Mouse (Mus musculus) left cerebral cortex, postnatal 4 days (tissue): Measurements from ENCODE around the gene Snx19. TPM values are rescaled to one million over a fixed set of nuclear protein-coding genes. Genes with fewer than 3 reads are reported as not detected.

Experiments used
- DNase-seq: peaks from one replicate; pipeline ENCODE4 v3.0.0-alpha.2; 2022
- intact Hi-C: fragments of 180-260 bp; cut with DNase I; formaldehyde crosslinking; loops from one replicate; pipeline ENCODE4 v1.15.1; 2025
- total RNA-seq, 2 experiments: library from RNA; stranded (reverse); gene quantifications; 2 replicates each; pipeline ENCODE4 v1.2.3; 2021

Snx19 gene
- total RNA-seq, result 10 to 100 TPM; 28.6 to 31.6 TPM

GRCm38 (mm10) chr9:30426882-30427632 lies at the start of gene Snx19:
Gene Snx19, plus strand, starts transcription at chr9:30427108.
- DNase-seq, result peak; percentile 95
- intact Hi-C loops, result loop anchor here (10.0 kb wide), 1 partner anchor 762 kb away; no protein-coding TSS in a partner anchor

GRCm38 (mm10) chr9:30400771-30401170 lies 26.1 kb upstream of the Snx19 start:
- DNase-seq, result peak; percentile 33
- intact Hi-C loops, result no loop called here

- intact Hi-C loops, result loop anchor here (10.0 kb wide), 1 partner anchor 758 kb away; no protein-coding TSS in a partner anchor
- peak; percentile 62 for DNase-seq
Measured at GRCm38 (mm10) chr9:30422940-30423339, 4.0 kb upstream of the Snx19 start.

GRCm38 (mm10) chr9:30425178-30425577 lies 1.7 kb upstream of the Snx19 start:
- intact Hi-C loops, result loop anchor here (10.0 kb wide), 1 partner anchor 760 kb away; no protein-coding TSS in a partner anchor
- DNase-seq, result peak; percentile 85

- no peak for DNase-seq
- intact Hi-C loops, result loop anchor here (10.0 kb wide), 1 partner anchor 763 kb away; no protein-coding TSS in a partner anchor
Measured at GRCm38 (mm10) chr9:30428231-30428630, 1.3 kb downstream of the Snx19 start.

- intact Hi-C loops, result no loop called here
Measured at GRCm38 (mm10) chr9:30430447-30430846, 3.5 kb downstream of the Snx19 start.

GRCm38 (mm10) chr9:30431909-30432308 lies 5.0 kb downstream of the Snx19 start:
- intact Hi-C loops, result no loop called here
- DNase-seq, result no peak

More at GRCm38 (mm10) chr9:30430447-30430846, 3.5 kb downstream of the Snx19 start:
- DNase-seq, result no peak

GRCm38 (mm10) chr9:30433914-30434313 lies 7.0 kb downstream of the Snx19 start:
- no peak for DNase-seq
- intact Hi-C loops, result no loop called here

GRCm38 (mm10) chr9:30435902-30436585 lies 9.1 kb downstream of the Snx19 start:
- intact Hi-C loops, result no loop called here
- no peak for DNase-seq

GRCm38 (mm10) chr9:30438505-30438904 lies 11.6 kb downstream of the Snx19 start:
- DNase-seq, result peak; percentile 25
- intact Hi-C loops, result no loop called here

GRCm38 (mm10) chr9:30441761-30442160 lies 14.9 kb downstream of the Snx19 start:
- DNase-seq, result no peak

GRCm38 (mm10) chr9:30445232-30446085 lies 18.6 kb downstream of the Snx19 start:
- intact Hi-C loops, result loop anchor here (10.0 kb wide), 2 partner anchors 499 to 639 kb away; partner anchors contain the start of gene Adamts8
- no peak for DNase-seq

More at GRCm38 (mm10) chr9:30441761-30442160, 14.9 kb downstream of the Snx19 start:
- intact Hi-C loops, result loop anchor here (10.0 kb wide), 2 partner anchors 503 to 643 kb away; partner anchors contain the start of gene Adamts8

GRCm38 (mm10) chr9:30446126-30446525 lies 19.2 kb downstream of the Snx19 start:
- DNase-seq, result no peak
- intact Hi-C loops, result loop anchor here (10.0 kb wide), 2 partner anchors 499 to 639 kb away; partner anchors contain the start of gene Adamts8

GRCm38 (mm10) chr9:30448459-30448858 lies 21.6 kb downstream of the Snx19 start:
- intact Hi-C loops, result loop anchor here (10.0 kb wide), 2 partner anchors 496 to 636 kb away; partner anchors contain the start of gene Adamts8
- DNase-seq, result no peak

GRCm38 (mm10) chr9:30449862-30450261 lies 23.0 kb downstream of the Snx19 start:
- intact Hi-C loops, result loop anchor here (10.0 kb wide), 2 partner anchors 495 to 635 kb away; partner anchors contain the start of gene Adamts8
- no peak for DNase-seq

GRCm38 (mm10) chr9:30450834-30451233 lies 23.9 kb downstream of the Snx19 start:
- intact Hi-C loops, result no loop called here
- no peak for DNase-seq

GRCm38 (mm10) chr9:30454527-30454926 lies 27.6 kb downstream of the Snx19 start:
- DNase-seq, result no peak
- intact Hi-C loops, result no loop called here

GRCm38 (mm10) chr9:30456250-30456649 lies 29.3 kb downstream of the Snx19 start:
- no peak for DNase-seq

GRCm38 (mm10) chr9:30460501-30460900 lies 33.6 kb downstream of the Snx19 start:
- intact Hi-C loops, result no loop called here
- DNase-seq, result no peak

More at GRCm38 (mm10) chr9:30456250-30456649, 29.3 kb downstream of the Snx19 start:
- intact Hi-C loops, result no loop called here

GRCm38 (mm10) chr9:30464661-30465060 lies 37.8 kb downstream of the Snx19 start:
- no peak for DNase-seq
- intact Hi-C loops, result no loop called here
